Mouse (Mus musculus): ENCODE results near the gene Alppl2. TPM values are rescaled to one million over a fixed set of nuclear protein-coding genes. Genes with fewer than 3 reads are reported as not detected.

The Alppl2 gene
- polyA plus RNA-seq, 1 experiment = 22.5 TPM

DNA sequence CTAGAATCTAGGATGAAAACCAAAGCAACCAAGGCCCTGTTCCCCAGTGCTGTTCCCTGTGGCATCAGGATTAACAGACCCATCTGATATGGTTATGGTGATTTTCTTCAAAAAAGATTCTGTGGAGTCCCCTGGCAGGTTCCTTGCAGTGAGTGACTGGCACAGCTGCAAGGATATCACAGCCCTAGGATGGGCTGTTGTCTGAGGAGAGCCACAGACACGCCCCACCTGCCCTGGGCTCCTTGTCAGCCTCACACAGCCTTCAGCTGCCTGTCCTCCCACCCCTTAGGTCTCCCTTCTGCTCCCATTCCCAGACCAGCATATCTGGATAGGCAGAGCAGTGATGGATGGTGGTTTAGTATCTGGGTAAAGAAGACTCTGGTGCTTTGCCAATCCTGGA, 39.0 kb downstream of the Alppl2 start:
- DNase-seq (ENCODE audit: low read depth) = no peak

DNA sequence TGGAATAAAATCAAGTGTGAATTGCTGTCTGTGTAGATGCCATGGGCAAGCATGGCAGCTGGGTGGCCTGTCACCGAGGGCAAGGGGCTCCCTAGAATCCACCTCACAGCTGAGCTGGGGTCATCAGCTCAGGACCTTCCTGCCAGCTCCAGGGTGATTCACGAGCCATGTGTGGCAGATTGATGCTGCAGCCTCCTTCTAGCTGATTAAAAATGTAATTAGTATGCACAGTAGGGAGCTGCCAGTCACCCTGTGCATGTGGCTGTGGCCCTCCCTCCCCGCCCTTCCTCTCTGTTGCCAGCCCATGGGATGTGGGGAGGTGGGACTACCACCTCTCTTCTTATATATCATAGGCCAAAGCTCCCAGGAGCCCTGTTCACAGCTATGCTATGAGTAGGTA, 39.7 kb downstream of the Alppl2 start:
- no peak for DNase-seq (ENCODE audit: low read depth)

DNA sequence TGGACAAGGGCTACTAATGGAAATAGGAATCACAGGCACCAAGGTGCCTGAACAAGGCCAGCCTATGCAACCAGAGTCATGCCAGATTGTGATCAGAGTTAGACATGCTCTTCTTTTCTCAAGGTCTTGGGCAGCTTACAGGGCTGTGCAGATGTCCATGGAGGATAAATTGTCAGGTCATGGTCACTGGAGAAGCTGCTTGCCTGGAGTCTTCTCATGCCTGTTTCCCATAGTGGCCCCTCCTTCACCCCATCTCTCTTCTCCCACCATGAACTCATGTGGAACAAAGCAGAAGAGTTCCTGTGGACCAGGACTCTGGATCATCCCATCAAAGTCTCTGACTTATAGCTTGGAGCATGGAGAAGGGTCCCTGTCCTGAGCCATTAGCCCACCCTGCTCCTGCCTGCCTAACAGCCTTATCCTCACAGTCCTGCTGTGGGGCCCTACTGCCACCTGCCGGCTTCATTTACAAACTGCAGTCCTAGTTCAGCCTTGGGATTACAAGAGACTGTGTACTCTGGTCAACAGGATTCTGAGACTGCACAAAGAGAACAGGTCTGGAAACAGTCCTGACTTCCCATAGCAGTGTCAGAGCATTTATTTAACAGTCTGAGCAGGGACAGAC, 47.8 kb downstream of the Alppl2 start:
- DNase-seq (ENCODE audit: low read depth) = no peak

DNA sequence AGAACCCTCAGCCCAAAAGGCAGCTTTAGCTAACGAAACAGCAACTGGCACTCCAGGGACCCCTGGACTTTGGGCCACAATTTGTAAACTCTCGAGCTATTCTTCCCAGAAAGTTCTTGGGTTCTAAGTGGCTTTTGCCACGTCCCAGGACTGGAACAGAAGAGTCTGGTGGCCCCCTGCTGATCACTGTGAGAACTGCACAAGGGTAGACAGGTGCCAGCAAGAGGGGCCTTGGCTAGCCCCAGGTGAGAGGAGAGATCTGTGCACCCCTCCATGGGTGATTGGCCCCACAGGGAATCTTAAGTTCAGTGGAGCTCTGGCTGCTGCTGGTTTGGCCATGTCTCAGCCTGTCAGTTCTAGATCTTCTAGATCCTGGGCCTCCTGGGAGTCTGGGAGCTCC, 48.6 kb downstream of the Alppl2 start:
- DNase-seq (ENCODE audit: low read depth) = no peak

DNA sequence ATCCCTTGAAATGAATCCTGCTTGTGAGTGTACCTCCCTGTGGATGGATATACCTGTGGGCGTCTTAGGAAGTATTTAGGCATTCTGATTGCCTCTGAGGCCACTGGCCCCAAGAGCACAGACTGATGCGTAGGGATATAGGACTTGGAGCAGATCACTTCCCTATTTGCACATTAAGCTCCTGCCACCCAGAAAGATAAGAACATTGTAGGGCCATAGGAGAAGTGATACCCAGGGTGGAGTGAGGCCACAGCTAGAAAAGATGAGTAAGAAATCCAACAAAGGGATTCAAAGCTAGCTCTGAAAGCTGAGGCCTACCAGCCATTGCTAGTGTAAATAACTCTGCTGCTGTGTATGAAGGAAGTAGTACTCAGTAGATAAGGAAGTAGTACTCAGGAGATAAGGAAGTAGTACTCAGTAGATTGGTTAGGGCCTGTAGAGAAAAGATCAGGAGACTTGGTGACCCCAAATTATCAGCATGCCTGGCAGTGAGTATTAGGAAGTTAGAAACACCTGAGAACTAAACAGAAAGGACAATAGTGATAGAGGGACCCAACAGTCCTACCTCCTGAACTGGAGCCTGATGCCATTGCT, 51.2 kb downstream of the Alppl2 start:
- no peak for DNase-seq (ENCODE audit: low read depth)

Other genes with a start within 250 kb of the Alppl2 start
- 0.08 TPM in 1 of 2 replicates, not detected in the other for gene Alpi, start 11.7 kb upstream of the Alppl2 start, polyA plus RNA-seq (2012; rRNA removed)
- gene Akp3, start 35.0 kb upstream of the Alppl2 start, polyA plus RNA-seq (2012; rRNA removed) = 0.12 and 0.41 TPM in 2 replicates
- 0.15 and 0.22 TPM in 2 replicates for gene Ecel1, start 66.6 kb upstream of the Alppl2 start, polyA plus RNA-seq (2012; rRNA removed)
- 1.5 and 1.8 TPM in 2 replicates for gene Prss56, start 93.4 kb upstream of the Alppl2 start, polyA plus RNA-seq (2012; rRNA removed)
- 0.03 TPM in 1 of 2 replicates, not detected in the other for gene Chrnd, start 100.7 kb upstream of the Alppl2 start, polyA plus RNA-seq (2012; rRNA removed)
- gene Chrng, start 114.7 kb upstream of the Alppl2 start, polyA plus RNA-seq (2012; rRNA removed) = 0.22 TPM in 1 of 2 replicates, not detected in the other
- gene Eif4e2, start 124.0 kb upstream of the Alppl2 start, polyA plus RNA-seq (2012; rRNA removed) = 34.9 and 41.5 TPM in 2 replicates
- 11.3 and 11.8 TPM in 2 replicates for gene Efhd1, start 174.4 kb upstream of the Alppl2 start, polyA plus RNA-seq (2012; rRNA removed)
- 31.3 and 36.2 TPM in 2 replicates for gene Gigyf2, start 237.1 kb upstream of the Alppl2 start, polyA plus RNA-seq (2012; rRNA removed)

Data from gonadal fat pad, adult 2 months (tissue).